Mouse (Mus musculus) lung, postnatal 0 days (tissue): ENCODE measurements around the gene Mpl.

ENCODE experiments used
- CTCF ChIP-seq: IDR thresholded peaks from 2 replicates; pipeline ENCODE4 v1.5.1; 2016; ENCODE audit warnings: antibody characterized with exemption, mild to moderate bottlenecking
- EP300 ChIP-seq: IDR thresholded peaks from 2 replicates; pipeline ENCODE4 v1.6.1; 2016; ENCODE audit warnings: antibody characterized with exemption, mild to moderate bottlenecking, control low read depth

DNA sequence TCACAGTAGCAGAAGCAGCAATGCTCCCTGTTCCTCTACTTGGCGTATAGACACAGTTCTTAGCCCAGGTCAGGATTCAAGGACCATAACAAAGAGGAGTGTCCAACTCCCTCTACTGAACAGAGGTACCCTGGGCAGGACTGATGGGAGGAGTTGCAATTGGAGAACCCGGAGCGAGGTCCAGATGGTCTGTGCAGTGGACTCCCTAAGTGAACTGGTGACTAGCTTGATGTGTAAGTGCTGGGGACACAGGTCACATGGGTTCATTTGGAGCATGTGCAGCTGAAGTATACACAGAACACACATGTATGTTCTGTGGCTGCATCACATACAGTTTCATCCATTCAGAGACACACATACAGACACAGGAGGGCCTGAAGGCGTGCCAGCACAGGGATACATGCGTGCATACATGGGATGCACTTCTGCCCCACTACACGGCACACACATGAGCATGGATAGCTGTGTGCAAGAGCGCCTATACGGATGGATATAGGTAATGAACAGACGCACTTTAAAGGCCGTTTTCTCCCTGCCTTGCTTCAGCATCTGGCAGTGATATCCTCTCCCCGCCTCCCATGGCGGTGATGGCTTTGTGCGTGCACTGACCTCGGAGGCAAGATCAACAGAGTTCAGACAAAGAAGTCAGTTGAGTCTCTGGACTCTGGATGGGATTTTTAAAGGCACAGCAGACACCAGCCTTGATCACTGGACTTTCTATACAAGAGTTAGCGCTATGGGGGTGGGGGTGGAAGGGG, 19.6 kb upstream of the Mpl start:
- TF ChIP-seq CTCF = no peak
- TF ChIP-seq EP300 = no peak
